Mouse (Mus musculus) liver, embryonic 12.5 days (tissue): ENCODE data around the gene Coro2a. TPM values are rescaled to one million over a fixed set of nuclear protein-coding genes. Genes with fewer than 3 reads are reported as not detected.
A peak's percentile ranks its signal among the peaks of the same experiment; 100 is the strongest.

Experiments used
- ATAC-seq: fragments of 200-750 bp; cut with Nextera tagmentation; 2 replicates; pipeline ENCODE4 v1.8.0; 2017; ENCODE audit warnings: moderate number of reproducible peaks, mild to moderate bottlenecking, moderate library complexity
- H3K27ac ChIP-seq: fragments of 300-500 bp; sonication (generic); 2 replicates; pipeline ENCODE4 v1.5.1; 2016; ENCODE audit warnings: mild to moderate bottlenecking
- H3K27me3 ChIP-seq: fragments of 300-500 bp; sonication (generic); replicated peaks from 2 replicates; pipeline ENCODE4 v1.6.1; 2016; ENCODE audit warnings: mild to moderate bottlenecking, moderate library complexity
- H3K36me3 ChIP-seq: fragments of 300-500 bp; sonication (generic); 2 replicates; pipeline ENCODE4 v1.6.1; 2016; ENCODE audit warnings: mild to moderate bottlenecking, moderate library complexity
- H3K4me1 ChIP-seq: fragments of 300-500 bp; sonication (generic); 2 replicates; pipeline ENCODE4 v1.6.1; 2016
- H3K4me2 ChIP-seq: fragments of 300-500 bp; sonication (generic); 2 replicates; pipeline ENCODE4 v1.6.1; 2016; ENCODE audit warnings: mild to moderate bottlenecking, moderate library complexity
- H3K4me3 ChIP-seq: fragments of 300-500 bp; sonication (generic); 2 replicates; pipeline ENCODE4 v1.5.1; 2016; ENCODE audit warnings: mild to moderate bottlenecking, moderate library complexity
- H3K9ac ChIP-seq: fragments of 300-500 bp; sonication (generic); 2 replicates; pipeline ENCODE4 v1.6.1; 2016; ENCODE audit warnings: mild to moderate bottlenecking, moderate library complexity
- H3K9me3 ChIP-seq: fragments of 300-500 bp; sonication (generic); replicated peaks from 2 replicates; pipeline ENCODE4 v1.6.1; 2016; ENCODE audit warnings: mild to moderate bottlenecking, moderate library complexity
- WGBS: fragments of 180-500 bp; shearing (Covaris S2); methylation state at CpG from one replicate; pipeline ENCODE4 v1.1.7; 2016; ENCODE audit not compliant: insufficient replicate concordance; 5-methylcytosine and 5-hydroxymethylcytosine counted together
- polyA plus RNA-seq: library from polyadenylated mRNA; unstranded; fragments of >200 nt; fragmentation: Nextera tagmentation; extraction: Ambion mirVana; gene quantifications from 2 replicates; pipeline ENCODE4 v1.2.1, GENCODE M21; 2016

Gene Coro2a
- polyA plus RNA-seq, 1 experiment from 2014 or later: 4.9 TPM

- H3K9ac ChIP-seq: 0 out of 2 replicates have a peak overlapping the region, but pooled peaks have one; percentile 7
- peak overlapping the region; percentile 64 for H3K27ac ChIP-seq
- H3K27me3 ChIP-seq: peaks cover 12% of the 10 kb centered on the region
- peaks cover 58% of the 10 kb centered on the region for H3K36me3 ChIP-seq
- WGBS: 17% methylated on average over 3 of the region's 3 CpGs
- no peak overlapping the region for H3K4me3 ChIP-seq
- no peak overlapping the region for H3K4me2 ChIP-seq
- no peaks in the 10 kb centered on the region for H3K9me3 ChIP-seq
- peaks cover 71% of the 10 kb centered on the region for H3K4me1 ChIP-seq
- ATAC-seq: peak; percentile 38
Measured at GRCm38 (mm10) chr4:46503881-46504280, 98.1 kb downstream of the Coro2a start.

DNA sequence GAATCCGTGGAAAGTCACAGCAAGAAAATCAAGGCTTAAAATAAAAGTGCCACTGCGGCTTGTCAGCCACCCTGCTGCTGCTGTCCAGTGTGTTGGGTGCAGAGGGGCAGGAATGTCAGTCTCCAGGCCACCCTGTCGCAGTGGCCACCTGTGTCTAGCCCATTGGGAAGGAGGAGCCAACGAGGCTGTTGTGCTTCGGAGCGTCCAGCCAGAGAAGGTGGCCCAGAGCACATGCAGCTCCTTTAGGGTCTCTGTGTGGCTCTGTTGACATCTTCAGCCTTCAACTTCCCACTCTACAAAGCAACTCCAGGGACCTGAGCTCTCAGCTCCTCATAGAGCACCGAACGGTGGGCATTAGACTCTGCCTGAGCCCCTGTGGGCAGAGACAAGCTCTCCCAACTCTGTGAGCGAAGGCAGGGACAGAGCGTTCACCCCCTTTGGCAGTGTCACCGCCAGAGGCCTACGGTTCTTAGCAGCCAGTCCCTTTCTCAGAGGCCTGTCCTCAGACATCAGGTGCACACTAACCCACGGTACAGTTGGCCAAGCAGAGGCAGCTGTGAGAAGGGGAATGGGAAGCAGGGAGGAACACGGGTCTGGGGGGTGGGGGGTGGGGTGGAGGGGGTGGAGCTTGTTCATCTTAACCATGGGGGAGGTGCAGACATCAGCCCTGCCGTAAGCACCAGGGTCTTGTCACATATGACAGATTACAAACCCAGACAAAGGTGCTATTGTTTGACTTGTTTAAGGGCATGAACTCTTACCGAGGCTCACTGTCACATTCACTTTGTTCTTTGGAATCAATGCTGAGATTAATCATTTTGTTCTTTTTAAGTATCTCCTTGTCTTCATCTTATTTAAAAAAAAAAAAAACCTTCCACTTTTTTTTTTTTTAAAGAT lies 99.1 kb downstream of the Coro2a start:
- 85% methylated on average over 16 of the region's 16 CpGs for WGBS
- H3K27ac ChIP-seq: no peak overlapping the region
- H3K27me3 ChIP-seq: peaks cover 12% of the 10 kb centered on the region
- H3K9me3 ChIP-seq: no peaks in the 10 kb centered on the region
- H3K4me3 ChIP-seq: no peak overlapping the region
- H3K4me1 ChIP-seq: peaks cover 74% of the 10 kb centered on the region
- peaks cover 68% of the 10 kb centered on the region for H3K36me3 ChIP-seq
- H3K9ac ChIP-seq: no peak overlapping the region
- H3K4me2 ChIP-seq: no peak overlapping the region
- ATAC-seq: no peak

- Histone ChIP-seq H3K27me3 (no peaks in the 10 kb centered on the region), H3K36me3 (peaks cover 90% of the 10 kb centered on the region), H3K4me1 (peaks cover 41% of the 10 kb centered on the region), H3K27ac (peak overlapping the region; percentile 47; the same call in 1 of the 2 replicates), H3K4me2 (no peak overlapping the region), H3K9ac (no peak overlapping the region), H3K4me3 (no peak overlapping the region), H3K9me3 (no peaks in the 10 kb centered on the region)
- ATAC-seq: no peak
- WGBS: 13% methylated on average over 4 of the region's 4 CpGs
Measured at GRCm38 (mm10) chr4:46498976-46499375, 103.0 kb downstream of the Coro2a start.

- no peak overlapping the region for H3K4me3 ChIP-seq
- H3K4me1 ChIP-seq: peaks cover 36% of the 10 kb centered on the region
- WGBS: 70% methylated on average over 3 of the region's 3 CpGs
- H3K27ac ChIP-seq: peak overlapping the region; percentile 47
- no peak overlapping the region for H3K9ac ChIP-seq
- H3K9me3 ChIP-seq: no peaks in the 10 kb centered on the region
- no peak overlapping the region for H3K4me2 ChIP-seq
- H3K36me3 ChIP-seq: peaks cover 92% of the 10 kb centered on the region
- H3K27me3 ChIP-seq: no peaks in the 10 kb centered on the region
- ATAC-seq: 0 out of 2 replicates have a peak, but pooled peaks have one; percentile 7
Measured at GRCm38 (mm10) chr4:46498511-46498910, 103.5 kb downstream of the Coro2a start.

GRCm38 (mm10) chr4:46497286-46497892 lies 104.6 kb downstream of the Coro2a start:
- no peaks in the 10 kb centered on the region for H3K27me3 ChIP-seq
- H3K4me3 ChIP-seq: no peak overlapping the region
- WGBS: 38% methylated on average over 4 of the region's 4 CpGs
- no peaks in the 10 kb centered on the region for H3K9me3 ChIP-seq
- H3K4me2 ChIP-seq: no peak overlapping the region
- H3K36me3 ChIP-seq: peaks cover 93% of the 10 kb centered on the region
- peaks cover 29% of the 10 kb centered on the region for H3K4me1 ChIP-seq
- peak; percentile 27; the same call in 1 of the 2 replicates for ATAC-seq
- H3K9ac ChIP-seq: no peak overlapping the region
- 0 out of 2 replicates have a peak overlapping the region, but pooled peaks have one; percentile 8 for H3K27ac ChIP-seq

DNA sequence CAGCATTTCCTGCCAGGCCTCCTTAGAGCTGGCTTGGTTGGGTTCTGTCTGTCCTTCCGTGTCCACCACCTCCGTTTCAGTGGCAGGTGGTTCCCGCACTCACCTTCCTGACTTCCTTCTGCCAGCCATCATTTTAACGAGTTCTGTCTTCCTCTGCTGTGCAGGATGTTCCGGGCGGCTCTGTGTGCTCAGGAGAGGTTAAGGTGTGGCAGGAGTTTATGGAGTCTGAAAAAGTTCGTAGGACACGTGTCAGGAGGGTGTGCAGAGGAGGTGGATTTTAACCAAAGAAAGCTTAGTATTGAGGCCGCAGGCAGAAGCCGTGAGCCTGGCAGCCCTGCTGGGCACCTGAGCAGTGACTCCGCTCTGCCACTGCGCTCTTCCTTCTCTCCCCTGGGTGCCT lies 106.5 kb downstream of the Coro2a start:
- Histone ChIP-seq H3K4me2 (no peak overlapping the region), H3K27me3 (no peaks in the 10 kb centered on the region), H3K9me3 (no peaks in the 10 kb centered on the region), H3K27ac (no peak overlapping the region), H3K4me3 (no peak overlapping the region), H3K36me3 (peaks cover 89% of the 10 kb centered on the region), H3K9ac (no peak overlapping the region), H3K4me1 (peaks cover 26% of the 10 kb centered on the region)
- 84% methylated on average over 12 of the region's 12 CpGs for WGBS
- no peak for ATAC-seq

GRCm38 (mm10) chr4:46493071-46493470 lies 108.9 kb downstream of the Coro2a start:
- Histone ChIP-seq H3K9me3 (no peaks in the 10 kb centered on the region), H3K4me3 (no peak overlapping the region), H3K9ac (no peak overlapping the region), H3K36me3 (peaks cover 64% of the 10 kb centered on the region), H3K4me1 (peaks cover 30% of the 10 kb centered on the region), H3K27ac (no peak overlapping the region), H3K27me3 (no peaks in the 10 kb centered on the region), H3K4me2 (no peak overlapping the region)
- WGBS: 86% methylated on average over 6 of the region's 6 CpGs
- ATAC-seq: no peak

DNA sequence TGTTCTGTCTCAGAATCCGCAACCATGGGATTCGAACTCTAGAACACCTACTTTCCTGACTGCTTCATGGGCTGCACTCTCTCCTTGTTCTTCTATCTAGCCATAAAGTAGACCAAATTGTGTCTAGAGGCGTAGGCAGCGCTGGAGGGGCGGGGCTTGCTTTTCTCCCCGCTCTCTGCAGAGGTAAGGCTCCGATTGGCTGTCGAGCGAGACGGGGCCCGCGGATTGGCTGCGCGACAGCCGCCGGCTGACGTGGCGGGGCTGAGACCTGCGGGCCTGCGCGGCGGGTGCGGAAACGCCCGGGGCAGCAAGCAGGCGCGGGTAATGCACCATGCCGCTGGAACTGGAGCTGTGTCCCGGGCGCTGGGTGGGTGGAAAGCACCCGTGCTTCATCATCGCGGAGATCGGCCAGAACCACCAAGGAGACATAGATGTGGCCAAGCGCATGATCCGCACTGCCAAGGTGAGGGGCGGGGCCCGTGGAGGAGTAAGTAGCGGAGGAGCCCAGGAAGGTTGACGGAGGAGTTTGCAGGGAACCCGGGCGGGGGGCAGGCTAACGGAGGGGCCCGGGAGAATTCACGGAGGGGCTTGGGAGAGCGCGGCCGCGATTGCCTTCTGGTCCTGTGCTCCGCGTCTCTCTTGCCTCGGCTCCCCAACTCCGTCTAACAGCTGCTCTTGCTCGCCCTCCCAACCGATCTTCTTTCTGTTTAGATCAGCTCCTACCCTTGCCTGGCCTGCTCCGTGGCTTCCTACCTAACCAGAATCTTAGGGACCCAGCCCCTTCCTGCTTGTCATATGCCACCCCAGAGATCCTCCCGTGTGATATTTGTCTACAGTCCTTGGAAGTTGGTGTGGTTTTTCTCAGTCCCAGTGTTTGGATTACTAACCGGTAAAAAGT lies 112.7 kb downstream of the Coro2a start, which contains the start of gene Nans:
Nans (plus strand) TSS at position 221 of the 898 bp plus-strand sequence.
- Histone ChIP-seq H3K4me2 (peak within 1 kb of the TSS; percentile 79), H3K27ac (peak within 1 kb of the TSS; percentile 85), H3K4me3 (peak within 1 kb of the TSS; percentile 82), H3K9me3 (no peaks in the 10 kb centered on the region), H3K36me3 (peaks cover 33% of the 10 kb centered on the region), H3K27me3 (no peaks in the 10 kb centered on the region), H3K9ac (peak within 1 kb of the TSS; percentile 86), H3K4me1 (peaks cover 56% of the 10 kb centered on the region)
- ATAC-seq: peak; percentile 97
- under 1% methylated on average over 58 of the region's 58 CpGs for WGBS

DNA sequence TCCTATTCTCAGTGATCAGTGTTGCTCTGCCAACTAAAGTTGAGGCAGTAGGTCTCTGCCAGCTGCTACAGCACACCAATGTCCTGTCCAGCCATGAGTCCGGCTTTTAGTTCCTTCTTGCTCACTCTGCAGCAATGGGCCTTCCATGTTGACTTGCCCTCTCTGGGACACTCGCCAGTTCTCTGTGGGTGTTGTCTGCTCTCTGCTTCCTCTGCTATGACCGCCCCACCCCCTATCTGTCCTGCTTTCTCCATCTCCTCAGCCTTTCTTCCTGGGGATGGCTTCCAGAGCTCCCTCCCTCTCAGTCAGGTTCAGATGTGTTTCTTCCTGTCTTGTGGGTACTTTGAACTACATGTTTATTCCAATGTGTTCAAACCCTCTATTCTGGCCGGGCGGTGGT lies 114.7 kb downstream of the Coro2a start:
- Histone ChIP-seq H3K9me3 (no peaks in the 10 kb centered on the region), H3K4me1 (peaks cover 63% of the 10 kb centered on the region), H3K36me3 (peaks cover 14% of the 10 kb centered on the region), H3K4me2 (no peak overlapping the region), H3K4me3 (no peak overlapping the region), H3K27ac (peak overlapping the region; percentile 31; the same call in 1 of the 2 replicates), H3K27me3 (no peaks in the 10 kb centered on the region), H3K9ac (no peak overlapping the region)
- no peak for ATAC-seq
- WGBS: 77% methylated on average over 5 of the region's 5 CpGs
